Mouse (Mus musculus) adrenal gland, postnatal 4 days (tissue): ENCODE results near the gene Myh14. TPM values are rescaled to one million over a fixed set of nuclear protein-coding genes. Genes with fewer than 3 reads are reported as not detected.

Experiments used
- DNase-seq, 2 experiments: peaks; one replicate each; pipeline ENCODE4 v3.0.0; 2021 to 2022; ENCODE audit warnings: low spot score in 2 of 2, mixed read lengths in 2 of 2
- total RNA-seq, 2 experiments: library from RNA; stranded (reverse); gene quantifications; 2 replicates each; pipeline ENCODE4 v1.2.3; 2021

The Myh14 gene
- total RNA-seq, 2 experiments from 2014 or later, result 7.0 to 8.2 TPM

GRCm38 (mm10) chr7:44672193-44672592 is 1.6 kb upstream of the Myh14 start:
- no peak for DNase-seq

- DNase-seq, result no peak
Measured at GRCm38 (mm10) chr7:44669103-44669502, 1.5 kb downstream of the Myh14 start.

GRCm38 (mm10) chr7:44667996-44668738 is 2.5 kb downstream of the Myh14 start:
- no peak for DNase-seq

- no peak for DNase-seq
Measured at GRCm38 (mm10) chr7:44666462-44666861, 4.2 kb downstream of the Myh14 start.

GRCm38 (mm10) chr7:44664731-44665130 is 5.9 kb downstream of the Myh14 start:
- DNase-seq, result no peak

GRCm38 (mm10) chr7:44663546-44663945 is 7.1 kb downstream of the Myh14 start:
- DNase-seq, result no peak

- no peak for DNase-seq
Measured at GRCm38 (mm10) chr7:44662569-44662968, 8.1 kb downstream of the Myh14 start.

GRCm38 (mm10) chr7:44662168-44662567 is 8.5 kb downstream of the Myh14 start:
- DNase-seq, result no peak

- DNase-seq, result no peak
Measured at GRCm38 (mm10) chr7:44661219-44661618, 9.4 kb downstream of the Myh14 start.

- DNase-seq, result peak in 1 of 2 experiments; percentile 40
Measured at GRCm38 (mm10) chr7:44655504-44655903, 15.1 kb downstream of the Myh14 start.

- DNase-seq, result no peak
Measured at GRCm38 (mm10) chr7:44653773-44654172, 16.9 kb downstream of the Myh14 start.

GRCm38 (mm10) chr7:44651416-44651815 is 19.2 kb downstream of the Myh14 start:
- DNase-seq, result no peak

GRCm38 (mm10) chr7:44649990-44650389 is 20.7 kb downstream of the Myh14 start:
- peak in 1 of 2 experiments; percentile 19 for DNase-seq

GRCm38 (mm10) chr7:44649094-44649610 is 21.5 kb downstream of the Myh14 start:
- DNase-seq, result no peak

GRCm38 (mm10) chr7:44647729-44648128 is 22.9 kb downstream of the Myh14 start:
- DNase-seq, result no peak

- peak in 1 of 2 experiments; percentile 49 for DNase-seq
Measured at GRCm38 (mm10) chr7:44647042-44647724, 23.5 kb downstream of the Myh14 start.

- DNase-seq, result no peak
Measured at GRCm38 (mm10) chr7:44645951-44646350, 24.7 kb downstream of the Myh14 start.

GRCm38 (mm10) chr7:44645256-44645655 is 25.4 kb downstream of the Myh14 start:
- DNase-seq, result no peak

- no peak for DNase-seq
Measured at GRCm38 (mm10) chr7:44641887-44642286, 28.8 kb downstream of the Myh14 start.

- DNase-seq, result no peak
Measured at GRCm38 (mm10) chr7:44640843-44641605, 29.6 kb downstream of the Myh14 start.

- DNase-seq, result no peak
Measured at GRCm38 (mm10) chr7:44638663-44639062, 32.0 kb downstream of the Myh14 start.

GRCm38 (mm10) chr7:44636684-44637083 is 34.0 kb downstream of the Myh14 start:
- no peak for DNase-seq
